Mouse (Mus musculus): ENCODE data around the gene Prkca. TPM values are rescaled to one million over a fixed set of nuclear protein-coding genes. Genes with fewer than 3 reads are reported as not detected.

Gene Prkca
- polyA plus RNA-seq, 1 experiment from 2014 or later = 11.2 TPM

DNA sequence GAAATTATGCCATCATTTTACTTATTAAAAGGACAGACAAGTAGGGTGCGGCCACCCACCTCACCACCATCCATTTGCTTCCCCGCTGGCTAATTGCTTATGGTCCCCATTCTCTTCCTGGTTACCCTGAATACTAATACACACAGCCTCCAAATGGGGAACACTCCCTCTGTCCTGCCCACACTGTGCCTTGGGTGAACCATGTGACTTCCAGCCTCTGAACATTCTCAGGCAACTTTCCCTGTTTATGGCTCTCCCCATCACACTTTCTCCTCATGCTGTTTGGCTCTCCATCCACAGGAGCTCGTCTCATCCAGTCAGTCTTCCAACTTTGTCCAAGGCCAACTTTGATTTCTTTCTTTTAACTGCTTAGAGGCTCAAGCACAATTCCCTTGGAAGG lies 80.3 kb downstream of the Prkca start:
- DNase-seq (ENCODE audit: low spot score) = no peak

DNA sequence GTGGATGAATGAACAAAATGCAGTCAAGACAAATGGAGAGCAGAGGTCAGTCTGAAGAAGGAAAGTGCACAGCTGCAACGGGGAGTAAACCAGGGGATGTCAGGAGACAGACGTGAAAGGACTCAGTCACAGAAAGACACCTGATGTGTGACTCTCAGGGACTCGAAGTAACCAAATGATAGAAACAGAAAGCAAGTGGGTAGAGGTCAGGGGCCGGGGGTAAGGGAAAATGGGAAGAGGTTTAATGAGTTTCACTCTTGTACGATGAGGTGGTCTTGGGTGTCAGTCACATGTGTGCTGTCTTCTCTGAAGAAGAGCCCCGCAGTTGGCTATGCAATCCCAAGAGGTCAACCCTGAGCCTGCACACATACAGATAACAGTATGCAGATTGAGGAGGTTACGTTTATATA lies 82.0 kb downstream of the Prkca start:
- no peak for DNase-seq (ENCODE audit: low spot score)

DNA sequence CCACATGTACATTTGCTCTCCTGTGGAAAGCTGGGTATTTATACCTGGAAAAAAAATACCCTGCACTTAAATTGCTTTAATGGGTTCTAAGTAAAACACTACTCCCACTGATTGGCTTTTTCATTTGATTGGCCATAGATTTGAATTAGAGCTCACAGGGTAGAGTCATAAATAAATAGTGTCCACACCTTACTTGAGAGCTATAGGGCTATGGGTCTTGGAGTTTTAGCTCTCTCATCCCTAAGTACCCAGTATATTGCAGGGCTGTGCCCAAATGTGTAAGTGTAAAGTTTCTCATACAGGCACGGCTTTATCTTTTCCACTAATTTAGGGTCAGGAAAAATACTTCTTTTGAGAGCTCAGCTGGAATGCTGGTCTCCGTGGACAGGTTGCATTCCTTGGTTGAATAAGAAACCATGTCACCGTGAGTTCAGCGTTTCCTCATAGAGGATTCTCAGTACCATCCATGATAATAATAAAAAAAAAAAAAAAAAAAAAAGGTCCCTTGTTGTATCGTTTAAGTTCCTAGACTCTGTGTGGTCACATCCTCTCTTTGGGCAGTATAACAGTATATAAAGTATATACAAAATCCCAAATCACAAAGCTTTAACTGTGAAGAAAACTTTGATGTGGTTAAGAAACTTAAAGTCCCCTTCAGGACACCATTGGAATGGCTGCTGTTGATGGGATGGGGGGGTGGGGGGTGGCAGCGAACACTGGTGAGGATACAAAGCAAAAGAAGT lies 82.8 kb downstream of the Prkca start:
- DNase-seq (ENCODE audit: low spot score) = no peak

DNA sequence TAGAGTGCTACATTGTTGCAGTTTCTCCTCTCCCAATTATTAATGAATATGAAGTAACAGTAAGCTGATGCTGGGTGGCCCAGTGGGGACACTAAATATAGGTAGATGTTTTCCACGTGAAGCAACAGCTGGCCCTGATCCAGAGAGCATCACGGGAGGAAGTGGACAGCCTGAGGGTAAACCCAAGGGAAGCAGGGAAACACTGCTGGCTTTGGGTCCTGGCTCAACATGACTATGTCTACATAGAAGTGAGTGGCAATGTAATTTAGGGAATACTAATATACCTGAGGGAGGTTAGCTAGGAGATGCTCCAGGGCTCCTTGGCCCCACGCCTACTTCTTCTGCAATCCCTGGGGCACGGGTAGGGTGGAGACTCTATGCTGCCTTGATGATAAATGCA lies 84.3 kb downstream of the Prkca start:
- no peak for DNase-seq (ENCODE audit: low spot score)

DNA sequence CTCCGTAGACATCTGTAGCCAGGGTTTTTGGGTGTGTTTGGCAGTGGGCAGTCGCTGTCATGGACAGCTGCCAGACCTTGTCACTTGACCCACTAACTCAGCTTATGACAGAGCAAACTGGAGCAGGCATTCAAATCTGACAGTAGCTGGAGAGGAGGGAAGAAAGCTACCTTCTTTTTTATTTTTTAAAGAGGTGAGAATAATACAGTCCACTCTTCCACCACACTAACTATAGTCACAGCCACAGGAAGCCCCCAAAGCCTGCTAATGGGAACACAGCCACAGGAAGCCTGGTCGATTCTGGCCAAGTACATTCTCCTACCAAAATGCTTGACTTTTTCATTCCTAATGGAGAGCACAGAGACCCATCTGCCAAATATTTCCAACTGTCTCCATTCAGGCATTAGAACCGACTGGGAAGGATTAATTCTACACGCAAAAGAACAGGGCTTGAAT lies 84.9 kb downstream of the Prkca start:
- no peak for DNase-seq (ENCODE audit: low spot score)

DNA sequence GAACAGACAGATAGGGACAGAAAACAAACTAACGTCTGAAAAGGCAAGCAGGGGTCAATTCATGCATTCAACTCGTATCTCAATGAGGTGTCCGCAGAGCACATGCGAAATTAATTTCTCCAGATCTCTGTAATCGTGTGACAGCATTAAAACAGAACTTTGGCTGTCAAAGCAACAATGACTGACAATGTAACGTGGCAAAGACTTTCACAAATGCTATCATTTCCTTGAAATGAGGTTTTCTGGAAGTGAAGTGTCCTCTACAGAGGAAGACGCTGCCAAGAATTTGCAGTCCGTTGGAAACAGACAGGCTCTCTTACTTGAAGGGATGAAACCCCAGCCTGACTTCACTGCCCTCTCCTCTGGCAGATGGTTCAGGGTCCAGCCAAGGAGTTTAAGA lies 85.8 kb downstream of the Prkca start:
- no peak for DNase-seq (ENCODE audit: low spot score)

DNA sequence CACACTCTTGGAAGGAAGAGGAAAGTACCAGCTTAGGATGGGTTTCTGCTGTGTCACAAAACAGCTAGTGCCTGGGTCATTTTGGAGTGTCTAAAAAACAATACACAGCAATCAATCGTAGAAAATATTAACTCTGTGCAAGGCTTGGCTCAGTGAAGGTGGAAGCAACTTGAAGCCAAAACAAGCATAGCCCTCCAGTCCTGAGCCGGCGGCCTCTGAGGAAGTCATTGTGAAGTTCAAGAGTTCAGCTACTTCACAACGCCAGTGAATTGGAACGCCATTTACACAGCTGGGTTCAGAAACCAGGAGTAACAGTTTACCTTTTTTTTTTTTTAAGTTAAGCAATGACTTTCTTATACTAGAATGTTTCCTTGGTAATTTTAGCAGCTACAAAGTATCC lies 89.0 kb downstream of the Prkca start:
- DNase-seq (ENCODE audit: low spot score) = no peak

DNA sequence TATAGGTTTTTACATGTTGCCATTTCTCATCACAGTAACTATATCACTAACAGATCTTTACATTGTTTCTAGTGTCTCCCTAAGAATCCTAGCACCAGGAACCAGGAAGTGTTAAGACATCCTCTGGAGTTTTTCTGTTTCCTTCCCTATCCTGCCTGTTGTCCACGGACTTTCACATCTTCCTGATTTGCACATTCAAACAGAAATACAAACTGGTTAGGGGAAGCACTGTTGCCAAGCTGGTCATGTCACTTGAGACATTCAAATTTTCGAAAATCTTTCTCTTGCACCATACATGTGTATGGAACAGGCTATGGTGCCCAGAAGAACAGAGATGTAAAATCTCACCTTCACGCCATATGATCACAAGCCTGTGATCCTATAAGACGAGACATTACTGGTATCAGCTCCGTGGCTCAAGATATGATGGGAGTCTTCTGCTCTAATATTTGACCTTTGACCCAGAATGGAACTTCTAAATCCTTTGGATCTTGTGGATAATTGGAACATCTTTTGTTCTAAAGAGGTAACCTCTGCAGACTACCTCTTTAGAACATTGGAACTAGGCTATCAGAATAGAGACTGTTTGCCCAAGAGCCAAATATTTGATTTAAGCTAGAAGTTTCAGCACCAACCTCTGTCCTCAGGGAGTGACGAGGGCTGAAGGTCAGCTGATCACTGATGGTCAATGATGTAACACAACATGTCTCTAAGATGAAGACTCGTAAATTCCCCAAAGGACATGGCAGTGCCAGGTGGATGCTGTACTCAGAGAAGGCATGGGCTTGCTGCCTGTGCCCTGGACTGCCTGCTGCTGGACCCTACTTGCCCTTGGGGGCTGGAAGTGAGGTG lies 91.6 kb downstream of the Prkca start:
- no peak for DNase-seq (ENCODE audit: low spot score)

DNA sequence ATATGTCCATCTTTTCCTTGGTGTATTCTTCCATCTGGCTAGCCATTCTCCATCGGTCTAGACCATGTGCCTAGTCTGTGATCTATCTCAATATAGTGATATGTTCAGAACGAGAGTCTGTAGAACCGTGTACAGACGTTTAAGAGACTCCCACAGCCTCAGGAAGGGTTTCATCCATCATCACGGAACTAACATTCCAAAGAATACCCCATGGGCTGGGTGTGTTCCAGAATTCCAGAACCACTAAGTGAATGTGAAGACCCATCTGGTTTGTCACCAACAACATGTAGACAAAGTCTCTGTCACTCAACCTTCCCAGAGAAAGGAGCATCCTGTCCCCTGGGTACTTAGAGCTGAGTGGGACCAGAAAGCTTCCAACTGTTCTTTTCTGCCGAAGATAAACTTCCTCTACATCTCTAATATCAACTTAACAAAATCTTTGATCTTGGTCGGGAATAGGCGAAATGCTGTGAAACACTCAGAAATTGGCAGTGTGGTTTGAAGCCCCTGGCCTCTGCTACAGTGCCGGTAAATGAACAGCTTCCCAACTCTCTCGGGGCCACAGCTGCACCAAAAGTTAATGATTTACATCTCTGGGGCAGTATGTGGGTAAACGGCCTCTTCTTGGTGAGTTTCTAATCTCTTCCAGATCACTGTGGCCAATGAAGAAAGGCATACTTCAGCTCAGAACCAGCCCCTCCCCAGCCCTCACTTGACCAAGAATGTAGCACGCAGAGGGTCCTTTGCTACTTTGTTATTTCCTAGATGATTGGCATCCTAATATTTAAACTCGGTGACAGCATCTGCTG lies 92.7 kb downstream of the Prkca start:
- DNase-seq (ENCODE audit: low spot score) = no peak

DNA sequence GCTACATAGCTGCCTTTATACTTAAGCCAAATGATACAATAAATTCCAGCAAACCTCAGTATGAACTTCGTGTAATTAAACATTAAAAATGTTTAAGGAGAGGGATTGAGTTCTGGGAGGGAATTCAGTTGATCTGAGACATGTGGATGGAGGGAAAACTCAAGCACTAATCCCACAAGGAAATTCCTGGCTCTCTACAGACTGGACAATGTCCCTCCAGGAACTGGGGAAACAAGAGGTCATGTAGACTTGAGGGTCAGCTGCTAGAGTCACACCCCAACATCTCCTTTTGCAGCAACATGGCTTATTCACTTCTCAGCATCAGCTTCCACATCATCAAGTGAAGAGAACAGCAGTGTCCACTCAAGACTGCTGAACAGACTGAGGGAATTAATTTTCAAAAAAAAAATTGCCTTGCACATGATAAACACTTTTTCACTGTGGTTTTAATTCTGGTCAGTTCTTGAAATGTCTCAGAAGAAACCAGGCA lies 93.5 kb downstream of the Prkca start:
- no peak for DNase-seq (ENCODE audit: low spot score)

DNA sequence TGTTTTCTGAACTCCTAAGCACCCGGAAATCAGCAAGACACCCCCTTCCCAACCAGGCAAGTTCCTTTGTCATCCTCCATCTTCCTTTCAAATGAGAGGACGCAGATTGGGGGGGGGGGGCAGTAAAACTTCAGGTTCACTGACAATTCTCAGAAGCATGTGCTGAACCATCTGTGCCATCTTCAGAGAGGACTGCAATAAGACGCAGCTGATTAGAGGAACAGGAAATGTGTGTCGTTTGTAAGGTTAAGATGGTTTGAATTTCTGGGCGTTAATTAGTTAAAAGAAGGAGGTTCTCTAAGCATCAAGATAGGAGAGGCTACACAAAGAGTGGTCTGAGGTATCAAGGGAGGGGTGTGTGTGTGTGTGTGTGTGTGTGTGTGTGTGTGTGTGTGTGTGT lies 94.2 kb downstream of the Prkca start:
- DNase-seq (ENCODE audit: low spot score) = peak; percentile 56

DNA sequence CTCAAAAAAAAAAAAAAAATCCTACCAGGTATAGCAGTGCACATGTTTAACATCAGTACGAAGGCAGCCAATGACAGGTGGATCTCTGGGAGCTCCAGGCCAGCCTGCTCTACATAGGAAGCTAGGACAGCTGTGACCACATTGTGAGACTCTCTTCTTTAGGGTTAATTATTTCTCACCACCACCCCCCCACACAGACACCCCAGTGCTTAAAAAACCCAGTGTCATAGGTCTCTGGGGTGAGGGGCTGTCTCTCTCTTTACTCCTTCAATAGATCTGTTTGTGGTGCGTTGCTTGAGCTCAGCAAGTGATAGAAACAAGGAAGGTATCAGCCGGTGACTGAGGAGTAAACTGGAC lies 94.7 kb downstream of the Prkca start:
- no peak for DNase-seq (ENCODE audit: low spot score)

DNA sequence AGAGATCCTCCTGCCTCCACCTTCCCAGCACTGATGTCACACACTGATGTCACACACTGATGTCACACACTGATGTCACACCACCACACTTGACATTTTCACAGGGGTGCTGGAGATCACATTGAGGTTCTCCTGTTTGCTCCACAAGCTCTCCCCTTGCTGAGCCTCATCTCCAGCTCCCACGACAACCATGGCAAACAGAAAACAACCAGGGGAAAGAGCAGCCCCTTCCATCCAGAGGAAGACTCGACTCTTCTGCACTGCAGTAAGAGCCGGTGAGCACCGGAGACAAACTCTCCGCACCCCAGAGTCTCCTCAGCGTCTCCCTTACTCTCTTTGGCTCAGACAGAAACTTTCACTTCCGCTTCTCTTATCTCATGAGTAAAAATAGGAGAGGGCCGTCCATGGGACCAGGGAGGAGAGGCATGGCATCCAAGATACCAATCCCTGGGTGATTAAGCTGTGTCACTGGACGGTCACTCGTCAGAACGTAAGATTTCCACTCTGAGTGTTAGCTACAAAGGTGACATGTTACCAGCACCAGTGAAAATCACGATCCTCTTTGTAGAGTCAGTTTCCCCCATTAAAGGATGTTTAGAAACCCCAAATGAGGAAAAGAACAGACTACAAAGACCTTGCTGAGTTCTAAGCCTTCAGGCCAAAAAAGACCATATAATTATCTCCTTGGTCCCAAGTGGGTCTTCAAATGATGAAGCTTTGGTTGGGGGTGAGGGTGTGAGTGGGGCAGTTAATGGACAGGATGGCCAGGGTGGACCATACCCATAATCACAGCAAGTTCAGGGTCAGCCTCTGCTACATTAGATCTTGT lies 95.3 kb downstream of the Prkca start:
- DNase-seq (ENCODE audit: low spot score) = peak; percentile 54

DNA sequence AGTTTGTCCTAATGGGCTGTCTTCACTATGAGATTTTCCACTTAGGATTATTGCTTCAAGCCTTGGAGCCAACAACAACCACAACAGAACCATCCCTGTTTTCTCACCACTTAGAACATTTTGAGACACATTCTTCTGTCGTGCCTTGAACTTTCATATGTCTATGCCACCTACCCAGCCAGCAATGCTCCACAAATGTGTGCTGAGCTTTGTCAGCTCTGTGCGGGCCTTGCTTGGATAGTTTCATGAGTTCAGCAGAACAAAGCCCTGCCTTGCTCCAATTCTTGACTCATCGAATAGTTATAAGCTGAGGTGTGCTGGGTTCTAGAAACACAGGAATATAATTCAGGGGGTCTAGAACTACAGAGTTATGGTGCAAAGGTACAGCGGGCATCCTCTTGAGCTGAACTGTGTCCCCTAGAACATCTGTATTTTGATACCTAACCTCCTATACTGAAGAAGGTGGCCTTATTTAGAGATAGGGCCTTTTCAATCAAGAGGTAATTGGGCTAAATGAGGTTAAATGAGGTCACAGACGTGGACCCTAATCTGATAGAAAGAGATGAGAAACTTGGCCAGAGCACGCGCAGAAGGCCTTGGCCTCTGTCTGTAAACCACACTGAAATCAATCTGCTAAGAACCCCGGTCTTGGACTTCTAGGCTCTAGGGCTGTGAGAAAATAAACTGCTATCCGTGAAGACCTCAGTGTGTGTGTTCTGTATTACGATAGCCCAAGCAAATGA lies 96.4 kb downstream of the Prkca start:
- no peak for DNase-seq (ENCODE audit: low spot score)

DNA sequence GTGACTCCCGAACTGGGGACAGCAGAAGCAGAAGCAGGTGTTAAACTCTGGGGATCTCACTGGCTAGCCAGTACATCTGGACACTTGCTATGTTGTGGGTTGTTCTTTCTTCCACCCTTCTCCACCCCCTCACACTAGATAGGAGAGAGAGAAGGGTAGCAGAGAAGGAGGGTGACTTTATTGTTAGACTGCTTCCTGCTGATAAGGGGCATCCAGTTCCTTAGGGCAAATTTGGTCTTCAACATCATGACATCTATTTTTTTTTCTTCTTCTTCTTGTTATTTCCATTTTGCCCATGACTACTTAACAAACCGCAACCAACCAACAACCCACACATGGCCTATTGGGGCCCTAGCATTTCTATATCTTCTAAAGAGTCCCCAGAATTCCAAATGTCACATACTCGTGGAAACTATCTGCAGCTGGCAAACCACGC lies 97.4 kb downstream of the Prkca start:
- DNase-seq (ENCODE audit: low spot score) = no peak

DNA sequence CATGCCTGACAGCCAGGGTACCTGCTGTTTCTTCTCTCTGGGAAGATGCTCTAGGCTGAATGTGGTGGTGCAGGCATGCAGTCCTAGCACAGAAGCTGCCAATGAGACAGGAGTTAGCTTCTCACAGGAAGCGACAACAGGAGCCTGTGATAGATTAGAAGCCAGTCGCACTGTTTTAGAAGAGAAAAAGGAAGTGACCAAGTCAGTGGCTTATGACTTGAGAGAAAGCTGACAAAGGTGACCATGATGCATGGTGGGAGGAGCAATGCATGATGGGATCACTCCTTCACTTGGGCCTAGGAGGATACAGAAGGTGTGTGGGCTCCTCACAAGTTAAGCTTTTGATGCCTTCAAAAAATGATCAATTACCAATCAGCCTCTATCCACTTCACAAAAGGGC lies 99.5 kb downstream of the Prkca start:
- DNase-seq (ENCODE audit: low spot score) = no peak

DNA sequence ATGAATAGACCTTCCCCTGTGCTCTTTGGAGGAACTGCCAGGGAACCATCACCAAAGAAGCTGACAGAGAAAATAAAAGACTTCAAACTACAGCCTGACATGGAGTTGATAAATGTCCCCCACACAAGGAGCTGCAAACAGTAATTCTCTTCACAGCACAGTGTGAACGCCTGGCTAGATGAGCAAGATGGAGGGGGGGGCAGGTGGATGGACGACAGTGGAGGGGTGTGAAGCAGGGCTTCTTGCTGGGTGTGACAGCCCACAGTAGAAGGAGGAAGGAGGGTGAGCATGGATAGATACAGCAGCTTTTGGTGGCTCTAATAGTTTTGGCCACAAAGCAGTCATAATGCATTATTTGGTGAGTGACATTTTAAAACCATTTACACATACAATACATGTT lies 100.1 kb downstream of the Prkca start:
- no peak for DNase-seq (ENCODE audit: low spot score)

DNA sequence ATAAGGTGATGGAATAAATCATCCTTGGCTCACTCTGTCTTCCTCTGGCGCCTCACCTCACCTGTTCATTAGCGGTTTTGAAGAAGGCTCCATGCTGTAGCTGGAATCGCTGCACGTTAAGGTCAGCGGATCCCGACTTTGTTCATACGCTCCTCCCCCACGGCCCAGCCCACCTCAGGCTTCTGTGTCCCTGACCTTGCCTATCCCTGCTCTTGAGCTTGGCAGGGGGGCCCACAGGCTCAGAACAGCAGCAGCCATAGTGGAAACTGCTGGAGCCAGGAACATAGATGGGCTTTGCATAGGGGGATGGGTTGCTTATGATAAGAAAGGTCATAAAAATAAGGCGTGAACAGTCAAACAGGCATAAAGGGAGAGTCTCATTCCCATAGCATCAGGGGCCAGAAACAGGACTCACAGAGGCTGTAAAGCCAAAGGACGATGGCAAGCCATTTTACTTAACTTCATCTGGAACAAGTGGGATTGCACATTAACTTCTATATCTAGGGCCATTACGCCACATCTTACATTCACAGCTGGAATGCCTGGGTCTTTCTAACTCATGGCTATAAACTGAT lies 102.7 kb downstream of the Prkca start:
- no peak for DNase-seq (ENCODE audit: low spot score)

DNA sequence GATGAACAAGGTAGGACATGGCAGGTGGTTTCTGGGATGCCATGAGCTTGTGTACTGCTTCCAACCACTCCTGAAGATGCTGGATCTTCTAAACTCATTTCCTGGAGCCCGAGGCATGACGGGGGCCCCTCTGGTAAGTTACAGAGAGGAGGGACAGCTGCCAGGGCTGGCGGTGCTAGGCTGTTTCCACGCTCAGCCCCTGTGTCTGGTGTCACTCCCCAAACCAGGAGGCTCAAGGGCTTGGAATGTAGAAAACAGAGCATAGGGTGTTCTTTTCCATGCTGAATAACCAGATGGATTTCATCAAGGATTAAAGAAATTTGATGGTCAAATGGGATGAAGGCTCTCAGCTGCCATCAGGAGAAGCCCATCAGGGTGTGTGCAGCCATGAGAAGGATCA lies 104.6 kb downstream of the Prkca start:
- no peak for DNase-seq (ENCODE audit: low spot score)

All from thymus, postnatal 0 days (tissue).